Mouse (Mus musculus) heart, postnatal 36 days (tissue): Measurements from ENCODE around the gene Mpig6b. TPM values are rescaled to one million over a fixed set of nuclear protein-coding genes. Genes with fewer than 3 reads are reported as not detected.
"Not testable (repeated sequence)": the region's sequence is repeated elsewhere in the genome, so short reads cannot be mapped to it uniquely, and the experiment has no call there.

Source experiments
- DNase-seq, 2 experiments: peaks; one replicate each; pipeline ENCODE4 v3.0.0; 2021 to 2022
- intact Hi-C: fragments of 180-260 bp; cut with DNase I; formaldehyde crosslinking; loops from one replicate; pipeline ENCODE4 v1.15.1; 2025
- total RNA-seq, 2 experiments: library from RNA; stranded (reverse); gene quantifications; 2 replicates each; pipeline ENCODE4 v1.2.3; 2021

The Mpig6b gene
- total RNA-seq, 2 experiments from 2014 or later: 0.42 to 0.49 TPM

DNA sequence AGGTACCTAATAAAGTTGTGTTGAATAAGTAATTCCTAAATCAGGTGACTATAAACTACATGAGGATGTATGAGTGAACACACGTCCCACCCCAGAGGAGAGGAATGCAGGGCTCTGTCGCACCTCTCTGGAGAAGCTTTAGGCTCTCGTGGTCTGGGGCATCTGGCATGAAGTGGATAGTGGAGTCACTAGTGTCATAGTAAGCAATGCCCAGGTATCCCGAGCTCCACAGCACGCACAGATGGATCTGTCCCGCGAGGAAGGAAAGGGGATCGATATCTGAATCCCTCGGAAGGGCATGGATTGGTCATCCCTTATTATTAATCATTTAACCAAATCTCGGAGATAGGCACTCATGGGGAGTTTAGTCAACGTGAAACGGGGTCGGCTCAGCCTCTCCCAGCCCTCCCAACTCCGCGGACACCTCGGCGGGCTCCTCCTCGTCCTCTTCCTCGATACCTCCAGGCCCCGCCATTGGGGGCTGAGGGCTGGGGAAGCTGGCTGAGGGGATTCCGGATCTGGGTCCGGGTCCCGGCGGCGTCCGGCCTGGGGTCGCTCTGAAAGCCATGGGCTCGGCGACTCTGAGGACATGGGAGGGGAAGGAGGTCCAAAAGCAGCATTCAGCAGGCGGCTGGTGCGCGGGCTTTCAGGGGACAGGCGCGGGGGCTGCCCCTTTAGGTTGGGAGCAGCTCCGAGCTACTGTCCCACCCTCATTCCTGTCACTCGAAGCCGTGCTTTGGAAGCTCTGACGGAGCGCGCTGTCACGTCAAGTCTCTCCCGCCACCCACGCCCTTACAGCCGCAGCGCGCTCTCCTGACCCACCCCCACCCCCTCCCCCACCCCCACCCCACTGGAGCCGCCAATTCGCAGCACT is 19.9 kb downstream of the Mpig6b start:
- DNase-seq: no peak
- intact Hi-C loops: loop anchor here (1.0 kb wide), 1 partner anchor 24 kb away; no protein-coding TSS in a partner anchor

- intact Hi-C loops: no loop called here
- no peak for DNase-seq
Measured at GRCm38 (mm10) chr17:35044904-35045806, 20.8 kb downstream of the Mpig6b start.

DNA sequence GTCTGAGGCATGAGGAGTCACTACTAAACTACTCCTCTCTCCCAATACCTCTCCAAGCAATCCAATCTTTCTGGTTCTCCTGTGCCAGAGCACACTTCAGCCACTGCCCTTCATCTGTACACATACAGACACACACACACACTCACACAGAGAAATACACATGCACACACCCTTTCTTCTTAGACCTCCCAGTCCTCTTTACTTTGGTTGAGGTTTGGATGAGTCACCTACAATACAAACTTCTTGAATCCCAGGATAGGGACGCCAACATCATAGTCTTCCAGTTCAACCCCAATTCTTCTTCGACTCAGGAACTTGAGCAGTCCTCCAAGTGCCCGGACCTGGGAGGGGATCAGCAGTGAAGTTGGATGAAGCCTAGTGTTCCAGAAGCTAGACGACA is 22.2 kb downstream of the Mpig6b start:
- intact Hi-C loops: no loop called here

GRCm38 (mm10) chr17:35039121-35039873 is 26.7 kb downstream of the Mpig6b start:
- intact Hi-C loops: no loop called here
- no peak for DNase-seq

More for the DNA sequence above, 22.2 kb downstream of the Mpig6b start:
- DNase-seq: no peak

DNA sequence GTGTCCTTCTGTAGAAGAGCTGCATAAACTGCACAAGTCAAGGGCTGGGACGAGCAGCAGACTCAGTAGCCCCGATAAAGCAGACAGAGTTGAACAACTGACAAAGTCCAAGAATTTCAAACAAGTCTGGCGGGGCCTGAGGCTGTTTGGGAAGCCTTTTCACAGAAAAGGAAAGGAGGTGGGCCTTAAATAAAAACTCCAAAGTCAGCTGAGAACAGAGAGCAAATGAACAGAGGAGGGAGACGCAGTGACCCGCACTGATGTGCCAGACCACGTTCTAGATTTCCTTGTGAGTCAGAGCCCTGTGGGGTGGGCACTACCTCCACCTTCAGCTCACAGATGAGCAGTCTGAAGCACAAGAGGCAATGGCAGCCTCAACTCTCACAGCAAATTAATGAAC is 31.1 kb downstream of the Mpig6b start:
- DNase-seq: no peak
- intact Hi-C loops: no loop called here

GRCm38 (mm10) chr17:35033703-35034102 is 32.3 kb downstream of the Mpig6b start:
- DNase-seq, intact Hi-C loops: not testable (repeated sequence)

DNA sequence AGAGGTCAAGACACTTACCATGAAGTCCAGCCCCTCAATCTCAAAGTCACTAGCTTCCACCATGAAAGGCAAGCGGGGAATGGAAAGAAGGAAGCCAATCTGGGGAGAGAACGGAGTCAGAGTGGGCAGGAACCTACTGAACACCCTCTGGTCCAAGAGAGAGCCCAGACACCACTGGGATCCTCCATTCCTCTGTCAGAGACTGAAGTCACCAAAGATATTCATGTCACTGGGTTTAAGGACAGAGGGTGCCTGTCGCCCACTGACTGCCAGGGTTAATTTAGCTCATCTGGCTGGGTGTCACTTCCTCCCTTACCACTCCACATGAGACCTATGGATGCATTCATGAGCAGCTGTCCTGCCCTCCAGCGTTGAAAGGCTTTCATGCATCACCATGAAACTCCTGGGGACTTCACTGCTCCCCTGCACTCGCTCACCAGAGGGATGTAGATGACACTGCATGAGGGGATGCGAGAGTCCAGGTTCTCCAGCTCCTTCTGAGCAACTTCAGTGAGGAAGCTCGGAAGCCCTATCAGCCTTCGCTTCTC is 33.6 kb downstream of the Mpig6b start:
- intact Hi-C loops: no loop called here
- DNase-seq: no peak

DNA sequence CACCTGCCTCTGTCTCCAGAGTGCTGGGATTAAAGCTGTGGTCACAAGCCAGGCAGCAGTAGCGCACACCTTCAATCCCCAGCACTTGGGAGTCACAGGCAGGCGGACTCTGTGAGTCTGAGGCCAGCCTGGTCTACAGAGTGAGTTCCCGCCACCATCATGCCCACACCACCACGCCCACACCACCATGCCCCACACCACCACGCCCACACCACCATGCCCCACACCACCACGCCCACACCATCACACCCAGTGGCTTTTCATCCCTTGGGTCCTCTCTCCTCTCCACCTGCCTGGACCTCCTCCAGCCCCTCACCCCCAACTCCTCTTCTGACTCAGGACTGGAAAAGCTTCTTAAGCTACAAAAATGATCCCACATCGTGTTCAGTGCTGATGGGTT is 34.1 kb downstream of the Mpig6b start:
- DNase-seq: no peak
- intact Hi-C loops: no loop called here

- no peak for DNase-seq
- intact Hi-C loops: no loop called here
Measured at GRCm38 (mm10) chr17:35031272-35031671, 34.7 kb downstream of the Mpig6b start.

GRCm38 (mm10) chr17:35029691-35030532 is 36.1 kb downstream of the Mpig6b start:
- intact Hi-C loops: no loop called here
- no peak for DNase-seq

GRCm38 (mm10) chr17:35028315-35028714 is 37.7 kb downstream of the Mpig6b start:
- DNase-seq: no peak
- intact Hi-C loops: no loop called here

- intact Hi-C loops: loop anchor here (2.0 kb wide), 1 partner anchor 13 kb away; no protein-coding TSS in a partner anchor
- DNase-seq: no peak
Measured at GRCm38 (mm10) chr17:35027277-35028068, 38.5 kb downstream of the Mpig6b start, which contains the start of gene Sapcd1. Gene Sapcd1, minus strand, starts transcription at chr17:35028016.

DNA sequence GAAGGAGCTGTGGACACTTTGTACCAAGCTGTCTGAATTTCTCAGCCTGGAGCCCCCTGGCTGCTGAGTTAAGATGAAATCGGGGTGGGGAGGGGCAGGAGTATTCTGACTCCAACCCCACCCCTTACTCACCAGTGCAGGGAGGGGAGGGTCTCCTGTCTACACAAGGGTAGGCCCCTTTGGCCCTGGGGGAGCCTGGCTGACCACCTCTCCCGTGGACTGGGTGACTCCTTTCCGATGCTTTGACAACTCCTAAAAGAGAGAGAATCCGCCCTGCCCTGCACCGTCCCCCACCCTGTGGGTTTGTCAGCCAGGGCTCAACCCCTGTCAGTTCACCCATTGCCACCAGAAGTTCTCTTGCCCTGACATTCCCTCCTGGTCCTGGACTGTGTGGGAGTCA is 39.8 kb downstream of the Mpig6b start:
- intact Hi-C loops: loop anchor here (2.0 kb wide), 1 partner anchor 15 kb away; no protein-coding TSS in a partner anchor
- DNase-seq: no peak

DNA sequence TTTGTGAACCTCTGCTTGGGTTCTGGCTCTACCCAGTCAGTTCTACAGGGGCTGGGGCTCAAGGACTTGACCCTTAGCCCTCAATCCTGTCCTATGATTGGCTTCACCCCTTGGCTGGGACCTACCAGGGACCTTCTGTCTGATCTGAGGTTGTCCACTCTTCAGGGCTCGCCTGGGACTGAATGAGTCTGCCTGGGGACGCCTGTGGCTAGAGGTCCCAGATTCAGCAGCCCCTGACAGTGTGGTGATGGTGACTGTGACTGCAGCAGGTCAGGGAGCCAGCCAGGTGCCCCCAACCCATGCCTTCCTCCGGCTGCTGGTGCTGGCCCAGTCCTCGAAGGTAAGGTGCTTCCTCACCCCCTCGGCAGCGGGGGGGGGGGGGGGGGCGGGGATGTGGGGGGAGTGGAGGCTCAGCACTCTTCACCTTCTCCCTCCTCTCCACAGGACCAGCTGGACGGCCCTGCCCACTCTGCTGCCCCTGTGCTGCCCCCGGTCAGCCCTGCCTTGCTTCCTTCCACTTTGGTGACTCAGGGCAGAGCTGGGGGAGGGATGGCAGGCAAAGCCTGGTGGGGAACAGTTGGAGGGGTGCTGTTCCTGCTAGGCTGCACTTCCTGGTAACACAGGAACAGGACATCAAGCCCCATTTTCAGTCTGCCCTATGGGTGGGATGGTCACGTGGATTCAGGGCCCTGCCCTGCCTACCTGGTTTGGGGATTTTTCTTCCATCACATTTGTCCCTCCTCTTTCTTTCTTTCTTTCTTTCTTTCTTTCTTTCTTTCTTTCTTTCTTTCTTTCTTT is 41.1 kb downstream of the Mpig6b start:
- no peak for DNase-seq
- intact Hi-C loops: loop anchor here (5.0 kb wide), 1 partner anchor 97 kb away; the partner anchor contains the start of genes Csnk2b and Gpank1

GRCm38 (mm10) chr17:35024261-35024660 is 41.7 kb downstream of the Mpig6b start:
- no peak for DNase-seq
- intact Hi-C loops: loop anchor here (5.0 kb wide), 1 partner anchor 98 kb away; the partner anchor contains the start of genes Csnk2b and Gpank1

DNA sequence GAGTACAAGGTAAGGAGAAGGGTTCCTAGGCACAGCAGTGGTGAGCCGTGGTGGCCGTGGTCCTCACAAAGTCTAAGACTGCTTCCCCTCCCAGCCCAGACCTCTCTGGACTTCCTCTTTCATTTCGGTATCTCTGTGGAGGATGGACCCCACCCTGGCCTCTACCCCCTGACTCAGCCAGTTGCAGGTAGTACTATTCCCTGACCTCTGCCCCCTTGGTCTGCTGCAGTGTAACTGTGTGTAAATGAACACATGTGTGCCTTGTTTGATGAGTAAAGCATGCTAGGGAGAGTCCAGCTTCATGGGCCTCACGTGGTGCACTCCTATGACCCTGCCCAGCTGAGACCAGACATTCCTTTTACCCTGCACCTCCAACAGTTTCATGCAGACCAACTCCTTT is 42.2 kb downstream of the Mpig6b start:
- intact Hi-C loops: loop anchor here (2.0 to 5.0 kb wide), 2 partner anchors 99 to 213 kb away; partner anchors contain the start of genes Csnk2b and Gpank1
- no peak for DNase-seq

DNA sequence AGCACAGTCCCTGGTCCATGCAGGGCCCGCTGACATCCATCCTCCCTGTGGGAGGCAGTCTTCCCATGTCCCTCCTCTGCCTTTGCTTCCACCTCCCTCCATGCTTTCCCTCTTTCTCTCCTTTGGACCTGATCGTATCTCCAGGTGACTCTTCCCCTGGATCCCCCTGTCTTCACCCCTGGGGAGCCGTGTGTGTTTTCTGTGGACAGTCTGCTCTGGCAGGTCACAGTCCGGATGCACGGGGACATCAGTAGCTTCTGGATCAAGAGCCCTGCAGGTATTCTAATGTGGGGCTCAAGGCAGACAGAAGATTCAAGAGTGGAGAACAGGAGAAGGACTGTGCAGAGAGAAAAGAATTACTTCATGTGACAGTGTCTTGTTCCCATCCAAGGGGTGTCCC is 42.8 kb downstream of the Mpig6b start:
- intact Hi-C loops: loop anchor here (2.0 to 5.0 kb wide), 2 partner anchors 99 to 214 kb away; partner anchors contain the start of genes Csnk2b and Gpank1
- no peak for DNase-seq
